Mouse (Mus musculus) liver, postnatal 0 days (tissue): Measurements from ENCODE around the gene Lrrc18.

Experiments used
- CTCF ChIP-seq: sonication (generic); IDR thresholded peaks from 2 replicates; pipeline ENCODE4 v1.5.1; 2016; ENCODE audit warnings: antibody characterized with exemption, low read depth
- EP300 ChIP-seq: IDR thresholded peaks from 2 replicates; pipeline ENCODE4 v1.6.1; 2016; ENCODE audit warnings: antibody characterized with exemption, low read depth, mild to moderate bottlenecking

GRCm38 (mm10) chr14:32964742-32965141 lies 26.4 kb upstream of the Lrrc18 start:
- TF ChIP-seq EP300, result no peak
- no peak for TF ChIP-seq CTCF
